Mouse (Mus musculus) embryonic facial prominence, embryonic 14.5 days (tissue): ENCODE data around the gene Pigyl. TPM values are rescaled to one million over a fixed set of nuclear protein-coding genes. Genes with fewer than 3 reads are reported as not detected.

ENCODE experiments used
- ATAC-seq: fragments of 200-750 bp; cut with Nextera tagmentation; 2 replicates; pipeline ENCODE4 v1.8.0; 2017; ENCODE audit warnings: low read depth, moderate number of reproducible peaks, moderate TSS enrichment
- DNase-seq: peaks from one replicate; pipeline ENCODE4 v3.0.0-alpha.2; 2015; ENCODE audit warnings: low spot score
- H3K27ac ChIP-seq: fragments of 300-500 bp; sonication (generic); replicated peaks from 2 replicates; pipeline ENCODE4 v1.5.1; 2014; ENCODE audit warnings: low read depth, mild to moderate bottlenecking, low read length, moderate library complexity
- H3K27me3 ChIP-seq: fragments of 300-500 bp; sonication (generic); replicated peaks from 2 replicates; pipeline ENCODE4 v1.6.1; 2014; ENCODE audit warnings: low read length; ENCODE audit not compliant: control insufficient read depth, insufficient read depth
- H3K36me3 ChIP-seq: fragments of 300-500 bp; sonication (generic); 2 replicates; pipeline ENCODE4 v1.6.1; 2014; ENCODE audit warnings: low read length, mixed read lengths; ENCODE audit not compliant: control insufficient read depth, insufficient read depth
- H3K4me1 ChIP-seq: fragments of 300-500 bp; sonication (generic); 2 replicates; pipeline ENCODE4 v1.6.1; 2014; ENCODE audit warnings: antibody characterized with exemption, low read length; ENCODE audit not compliant: control insufficient read depth, insufficient read depth
- H3K4me2 ChIP-seq: fragments of 300-500 bp; sonication (generic); 2 replicates; pipeline ENCODE4 v1.6.1; 2014; ENCODE audit warnings: low read depth, mild to moderate bottlenecking, low read length, moderate library complexity, mixed read lengths
- H3K4me3 ChIP-seq: fragments of 300-500 bp; sonication (generic); 2 replicates; pipeline ENCODE4 v1.5.1; 2014; ENCODE audit warnings: low read depth, mild to moderate bottlenecking, low read length
- H3K9ac ChIP-seq: fragments of 300-500 bp; sonication (generic); 2 replicates; pipeline ENCODE4 v1.6.1; 2014; ENCODE audit warnings: low read depth, mild to moderate bottlenecking, low read length, moderate library complexity, mixed read lengths
- H3K9me3 ChIP-seq: fragments of 300-500 bp; sonication (generic); 2 replicates; pipeline ENCODE4 v1.6.1; 2016; ENCODE audit warnings: low read length; ENCODE audit not compliant: control insufficient read depth
- WGBS: fragments of 180-500 bp; shearing (Covaris S2); extraction: QIAGEN DNeasy Blood & Tissue Kit; methylation state at CpG from one replicate; pipeline ENCODE4 v1.1.7; 2014; 5-methylcytosine and 5-hydroxymethylcytosine counted together
- polyA plus RNA-seq: library from polyadenylated mRNA; unstranded; fragments of >200 nt; fragmentation: Nextera tagmentation; extraction: Ambion mirVana; gene quantifications from 2 replicates; pipeline ENCODE4 v1.2.1, GENCODE M21; 2014

Pigyl gene
- polyA plus RNA-seq, 1 experiment from 2014 or later, result 72.6 TPM

DNA sequence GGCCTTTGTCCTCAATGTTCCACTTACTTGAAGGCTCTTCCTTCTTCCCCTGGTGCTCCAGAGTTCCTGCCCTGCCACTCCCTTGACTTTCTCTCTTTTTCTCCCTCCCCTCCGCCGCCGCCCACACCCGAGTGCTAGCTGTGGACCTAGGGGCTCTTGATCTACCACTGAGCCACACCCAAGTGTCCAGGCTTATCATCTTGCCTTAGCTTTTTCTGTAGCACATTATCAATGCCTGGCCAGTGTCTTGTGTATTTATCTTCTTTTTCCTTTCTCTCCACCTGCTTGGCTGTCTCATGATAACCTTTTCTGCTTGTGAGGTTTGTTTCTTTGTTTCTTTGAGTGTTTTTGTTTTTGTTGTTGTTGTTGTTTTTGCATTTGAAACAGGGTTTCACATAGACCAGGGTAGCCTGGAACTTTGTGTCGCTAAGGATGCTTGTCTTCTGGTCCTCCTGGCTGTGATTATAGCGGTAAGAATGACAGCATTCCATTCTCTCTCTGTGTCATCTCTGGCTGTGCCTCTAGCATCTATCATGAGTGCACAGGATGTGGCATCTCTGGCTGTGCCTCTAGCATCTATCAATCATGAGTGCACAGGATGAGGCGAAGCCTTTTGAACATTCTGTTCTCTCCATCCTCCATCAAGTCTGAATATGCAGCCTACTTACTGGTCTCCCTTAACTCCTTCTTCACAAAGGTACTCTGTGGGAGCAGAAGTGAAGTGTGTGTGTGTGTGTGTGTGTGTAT, 20.8 kb upstream of the Pigyl start, which contains the start of gene Acp5:
TSS of gene Acp5 (minus strand) at position 68 of the 747 bp plus-strand sequence.
- ATAC-seq, result no peak
- 73% methylated on average over 7 of the region's 7 CpGs for WGBS

DNA sequence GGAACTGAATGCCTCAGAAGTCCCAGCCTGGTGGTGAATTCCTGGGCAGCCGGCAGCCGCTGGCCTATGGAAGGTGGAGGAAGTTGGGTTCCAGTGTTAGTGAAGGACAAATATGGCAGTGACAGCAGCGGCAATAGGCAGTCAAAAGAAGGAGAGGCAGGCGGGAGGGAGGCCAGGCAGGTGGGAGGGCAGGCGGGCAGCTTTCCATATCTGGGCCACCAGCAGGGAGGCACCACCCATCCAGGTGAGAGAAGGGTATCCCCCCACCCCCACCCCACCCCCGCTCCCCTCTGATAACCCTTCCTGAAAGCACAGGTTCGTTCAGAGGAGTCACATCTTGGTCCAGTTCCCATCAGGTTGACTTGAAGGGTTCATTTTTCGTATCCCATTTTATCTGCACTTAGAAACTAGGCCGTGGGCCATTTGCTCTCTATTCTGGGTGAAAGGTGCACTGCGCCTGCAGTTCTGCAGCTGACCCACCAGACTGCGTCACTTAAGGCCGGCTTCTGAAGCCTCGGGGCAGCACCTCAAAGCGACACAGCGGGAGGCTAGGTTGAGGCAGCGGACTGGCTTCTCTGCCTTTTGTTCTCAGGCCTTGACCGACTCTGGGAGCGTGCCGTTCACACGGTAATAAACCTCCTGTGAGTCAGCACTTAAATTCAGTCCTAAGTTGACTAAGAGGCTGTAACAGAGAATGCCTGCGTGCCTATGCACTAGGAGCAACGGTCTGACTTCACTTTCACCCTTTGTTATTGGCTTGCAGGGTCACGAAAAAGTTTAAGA, 19.7 kb upstream of the Pigyl start:
- no peak overlapping the region for H3K4me3 ChIP-seq
- H3K9me3 ChIP-seq, result no peaks in the 10 kb centered on the region
- H3K27ac ChIP-seq, result no peak overlapping the region
- no peak for ATAC-seq
- no peaks in the 10 kb centered on the region for H3K36me3 ChIP-seq
- peaks cover 2% of the 10 kb centered on the region; the same call in 1 of the 2 replicates for H3K27me3 ChIP-seq
- no peak overlapping the region for H3K9ac ChIP-seq
- DNase-seq, result no peak
- H3K4me2 ChIP-seq, result no peak overlapping the region
- 17% methylated on average over 22 of the region's 23 CpGs for WGBS
- H3K4me1 ChIP-seq, result 0 out of 2 replicates have a peak, but pooled peaks cover 1% of the 10 kb centered on the region

More for the DNA sequence above, 20.8 kb upstream of the Pigyl start, which contains the start of gene Acp5:
- Histone ChIP-seq H3K9ac (no peak within 1 kb of the TSS), H3K27me3 (peaks cover 3% of the 10 kb centered on the region; the same call in 1 of the 2 replicates), H3K4me1 (0 out of 2 replicates have a peak, but pooled peaks cover 11% of the 10 kb centered on the region), H3K9me3 (no peaks in the 10 kb centered on the region), H3K4me3 (no peak within 1 kb of the TSS), H3K27ac (no peak within 1 kb of the TSS), H3K36me3 (no peaks in the 10 kb centered on the region), H3K4me2 (no peak within 1 kb of the TSS)
- no peak for DNase-seq

DNA sequence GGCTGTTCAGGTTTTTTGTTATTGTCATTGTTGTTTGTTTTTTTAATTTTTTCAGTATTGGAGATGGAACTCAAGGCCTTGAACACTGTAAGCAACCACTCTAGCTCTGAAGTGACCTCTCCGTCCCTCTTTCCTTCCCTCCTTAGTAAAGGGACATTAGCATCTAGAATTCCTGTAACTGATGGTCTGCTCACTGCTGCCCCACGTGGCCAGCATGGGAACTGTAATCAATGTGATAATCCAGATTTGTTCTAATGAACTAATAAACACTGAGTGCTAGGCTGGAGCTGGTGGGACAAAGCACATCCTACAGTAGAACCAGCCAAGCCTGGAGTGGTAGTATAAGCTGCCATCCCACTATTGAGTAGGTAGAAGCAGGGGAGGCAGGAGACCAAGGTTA, 18.2 kb upstream of the Pigyl start:
- Histone ChIP-seq H3K4me3 (no peak overlapping the region), H3K27ac (no peak overlapping the region), H3K4me2 (no peak overlapping the region), H3K9me3 (no peaks in the 10 kb centered on the region), H3K9ac (no peak overlapping the region), H3K36me3 (no peaks in the 10 kb centered on the region), H3K4me1 (no peaks in the 10 kb centered on the region), H3K27me3 (no peaks in the 10 kb centered on the region; the same call in 1 of the 2 replicates)
- 38% methylated on average over 2 of the region's 2 CpGs for WGBS
- ATAC-seq, result no peak
- DNase-seq, result no peak

DNA sequence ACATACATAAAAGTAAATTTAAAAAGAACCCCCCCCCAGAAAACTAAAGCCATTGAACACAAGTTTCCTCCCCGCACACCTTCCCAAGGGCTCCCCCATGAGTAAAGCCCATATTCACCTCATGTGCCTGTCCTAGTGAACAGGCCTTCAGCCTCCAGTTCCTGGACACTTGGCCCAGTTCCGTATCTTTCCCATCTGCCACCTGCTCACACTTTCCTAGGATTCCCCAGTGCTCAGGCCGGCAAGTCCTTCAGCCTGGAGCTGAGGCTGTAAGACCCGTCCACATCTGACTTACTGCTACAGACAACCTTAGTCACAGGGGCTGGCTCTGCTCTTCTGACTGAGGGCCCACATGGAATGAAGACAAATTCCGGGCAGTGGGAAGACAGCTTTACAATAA, 16.9 kb upstream of the Pigyl start:
- Histone ChIP-seq H3K9me3 (no peaks in the 10 kb centered on the region), H3K4me1 (no peaks in the 10 kb centered on the region), H3K4me2 (no peak overlapping the region), H3K4me3 (no peak overlapping the region), H3K9ac (no peak overlapping the region), H3K27ac (no peak overlapping the region), H3K27me3 (no peaks in the 10 kb centered on the region; the same call in 1 of the 2 replicates), H3K36me3 (no peaks in the 10 kb centered on the region)
- ATAC-seq (no peak), DNase-seq (no peak)
- 88% methylated on average over 5 of the region's 5 CpGs for WGBS

DNA sequence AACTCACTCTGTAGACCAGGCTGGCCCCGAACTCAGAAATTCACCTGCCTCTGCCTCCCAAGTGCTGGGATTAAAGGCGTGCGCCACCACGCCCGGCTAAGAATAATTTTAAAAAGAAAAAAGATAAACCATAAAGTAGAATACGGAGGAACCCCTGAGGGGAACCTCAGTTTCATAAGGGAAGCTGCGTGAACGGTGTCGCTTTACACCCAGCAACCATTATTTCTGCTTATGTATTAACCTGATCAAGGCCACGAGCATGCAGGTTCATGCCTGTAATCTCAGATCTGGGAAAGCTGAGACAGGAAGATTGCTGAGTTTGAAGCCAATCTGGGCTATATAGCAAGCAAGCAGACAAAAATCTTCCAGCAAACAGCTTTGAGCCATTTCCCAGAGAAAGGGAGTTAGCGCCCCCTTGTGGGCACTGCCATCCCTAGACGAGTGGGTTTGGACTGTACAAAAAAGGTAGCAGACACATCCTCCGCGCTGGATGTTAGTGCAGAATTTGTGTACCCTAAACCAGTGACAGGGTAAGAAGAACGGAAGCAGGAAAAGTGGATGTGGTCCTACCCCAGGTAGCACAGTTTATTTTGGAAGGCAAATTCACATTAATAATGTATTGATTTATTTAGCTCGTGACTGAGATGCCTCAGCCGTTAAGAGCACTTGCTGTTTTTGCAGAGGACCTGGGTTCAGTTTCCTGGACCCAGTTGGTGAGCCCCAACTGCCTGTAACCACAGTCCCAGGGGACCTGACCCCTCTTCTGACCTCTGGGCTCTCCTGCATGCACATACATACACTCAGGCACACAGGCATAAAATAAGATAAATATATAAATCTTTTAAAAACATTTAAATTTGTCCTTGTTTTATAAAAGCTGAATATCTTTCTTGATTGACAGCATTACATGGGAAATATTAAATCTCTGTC, 13.3 kb upstream of the Pigyl start:
- ATAC-seq (peak; percentile 62; the same call in 1 of the 2 replicates), DNase-seq (peak; percentile 83)
- H3K36me3 ChIP-seq, result no peaks in the 10 kb centered on the region
- no peak overlapping the region for H3K4me2 ChIP-seq
- no peak overlapping the region for H3K9ac ChIP-seq
- no peaks in the 10 kb centered on the region for H3K4me1 ChIP-seq
- H3K27ac ChIP-seq, result no peak overlapping the region
- H3K27me3 ChIP-seq, result no peaks in the 10 kb centered on the region
- WGBS, result 51% methylated on average over 17 of the region's 17 CpGs
- peaks cover 6% of the 10 kb centered on the region; the same call in 1 of the 2 replicates for H3K9me3 ChIP-seq
- no peak overlapping the region for H3K4me3 ChIP-seq

DNA sequence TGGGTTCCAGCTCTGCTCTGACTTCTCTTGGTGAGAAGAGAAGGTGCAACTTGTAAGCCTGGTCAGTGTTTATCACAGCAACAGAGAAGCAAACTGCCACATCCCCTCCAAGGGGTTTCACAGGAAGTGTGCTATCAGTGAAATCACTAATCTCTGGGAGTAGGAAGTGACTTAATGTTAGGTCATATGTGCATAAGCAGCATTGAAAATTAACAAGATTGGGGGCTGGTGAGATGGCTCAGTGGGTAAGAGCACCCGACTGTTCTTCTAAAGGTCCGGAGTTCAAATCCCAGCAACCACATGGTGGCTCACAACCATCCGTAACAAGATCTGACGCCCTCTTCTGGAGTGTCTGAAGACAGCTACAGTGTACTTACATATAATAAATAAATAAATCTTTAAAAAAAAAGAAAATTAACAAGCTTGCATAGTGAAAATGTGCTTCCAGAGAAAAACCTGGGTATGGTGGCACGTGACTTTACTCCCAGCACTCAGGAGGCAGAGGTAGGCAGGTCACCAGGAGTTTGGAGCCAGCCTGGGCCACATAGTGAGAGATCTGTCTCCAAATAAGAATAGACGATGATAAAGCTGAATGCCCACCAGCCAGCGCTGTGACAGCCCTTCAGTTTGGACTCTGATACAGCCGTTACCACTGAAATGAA, 12.2 kb upstream of the Pigyl start:
- no peak overlapping the region for H3K9ac ChIP-seq
- H3K4me2 ChIP-seq, result no peak overlapping the region
- ATAC-seq (no peak), DNase-seq (no peak)
- no peaks in the 10 kb centered on the region for H3K4me1 ChIP-seq
- no peaks in the 10 kb centered on the region for H3K27me3 ChIP-seq
- no peak overlapping the region for H3K4me3 ChIP-seq
- 86% methylated on average over 7 of the region's 8 CpGs for WGBS
- no peaks in the 10 kb centered on the region for H3K36me3 ChIP-seq
- H3K9me3 ChIP-seq, result peaks cover 6% of the 10 kb centered on the region; the same call in 1 of the 2 replicates
- H3K27ac ChIP-seq, result no peak overlapping the region

DNA sequence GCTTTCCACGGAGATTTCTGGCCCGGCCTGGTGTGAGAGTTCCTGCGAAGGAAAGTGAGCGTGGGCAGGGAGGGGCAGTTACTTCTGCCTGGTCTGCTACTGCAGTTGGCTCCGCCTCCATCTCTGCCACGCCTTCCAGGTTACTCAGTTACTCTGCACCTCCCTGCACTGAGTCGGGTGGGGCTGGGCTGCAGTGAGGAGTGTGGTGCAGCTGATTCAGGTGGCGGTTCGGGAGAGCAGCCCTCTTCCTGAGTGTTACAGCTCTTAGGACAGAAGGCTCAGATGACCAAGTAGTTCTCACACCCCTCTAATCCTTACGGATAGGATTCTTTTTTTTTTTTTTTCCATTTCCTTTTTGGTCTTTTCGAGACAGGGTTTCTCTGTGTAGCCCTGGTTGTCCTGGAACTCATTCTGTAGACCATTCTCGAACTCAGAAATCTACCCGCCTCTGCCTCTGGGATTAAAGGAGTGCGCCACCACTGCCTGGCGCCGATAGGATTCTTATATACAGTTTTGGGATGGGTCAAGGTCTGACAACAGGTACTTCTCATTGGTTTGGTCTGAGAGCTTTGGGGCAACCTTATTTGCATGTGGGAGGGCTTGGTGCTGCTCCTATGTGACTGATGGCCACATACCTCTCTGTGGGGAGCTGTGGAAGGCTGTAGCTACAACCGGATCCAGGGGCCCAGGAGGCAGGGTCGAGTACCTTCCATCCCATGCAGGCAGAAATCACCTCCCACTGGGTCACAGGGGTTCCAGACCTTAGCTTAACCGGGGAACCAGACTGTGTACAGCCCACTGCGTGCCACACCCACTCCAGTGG, 7.0 kb upstream of the Pigyl start:
- no peak overlapping the region for H3K9ac ChIP-seq
- peaks cover 6% of the 10 kb centered on the region; the same call in 1 of the 2 replicates for H3K9me3 ChIP-seq
- DNase-seq (no peak), ATAC-seq (peak; percentile 60; the same call in 1 of the 2 replicates)
- no peaks in the 10 kb centered on the region for H3K27me3 ChIP-seq
- H3K36me3 ChIP-seq, result no peaks in the 10 kb centered on the region
- H3K4me1 ChIP-seq, result no peaks in the 10 kb centered on the region
- H3K27ac ChIP-seq, result no peak overlapping the region
- 77% methylated on average over 20 of the region's 20 CpGs for WGBS
- no peak overlapping the region for H3K4me2 ChIP-seq
- H3K4me3 ChIP-seq, result no peak overlapping the region
